Mouse (Mus musculus) C3H10T1/2 (cell line): ENCODE data around the gene Casp8ap2. TPM values are rescaled to one million over a fixed set of nuclear protein-coding genes. Genes with fewer than 3 reads are reported as not detected.

Source experiments
- polyA plus RNA-seq, 2 experiments: library from polyadenylated mRNA; unstranded; fragments of >200 nt; fragmentation: generic; extraction: Trizol; gene quantifications; one replicate each; pipeline ENCODE4 v1.2.1; 2012; ENCODE audit warnings: missing spikeins in 2 of 2

The Casp8ap2 gene
- polyA plus RNA-seq = 1 to 10 TPM in 1 of 2 experiments, under 1 TPM in 1; 0.25 to 1.8 TPM

DNA sequence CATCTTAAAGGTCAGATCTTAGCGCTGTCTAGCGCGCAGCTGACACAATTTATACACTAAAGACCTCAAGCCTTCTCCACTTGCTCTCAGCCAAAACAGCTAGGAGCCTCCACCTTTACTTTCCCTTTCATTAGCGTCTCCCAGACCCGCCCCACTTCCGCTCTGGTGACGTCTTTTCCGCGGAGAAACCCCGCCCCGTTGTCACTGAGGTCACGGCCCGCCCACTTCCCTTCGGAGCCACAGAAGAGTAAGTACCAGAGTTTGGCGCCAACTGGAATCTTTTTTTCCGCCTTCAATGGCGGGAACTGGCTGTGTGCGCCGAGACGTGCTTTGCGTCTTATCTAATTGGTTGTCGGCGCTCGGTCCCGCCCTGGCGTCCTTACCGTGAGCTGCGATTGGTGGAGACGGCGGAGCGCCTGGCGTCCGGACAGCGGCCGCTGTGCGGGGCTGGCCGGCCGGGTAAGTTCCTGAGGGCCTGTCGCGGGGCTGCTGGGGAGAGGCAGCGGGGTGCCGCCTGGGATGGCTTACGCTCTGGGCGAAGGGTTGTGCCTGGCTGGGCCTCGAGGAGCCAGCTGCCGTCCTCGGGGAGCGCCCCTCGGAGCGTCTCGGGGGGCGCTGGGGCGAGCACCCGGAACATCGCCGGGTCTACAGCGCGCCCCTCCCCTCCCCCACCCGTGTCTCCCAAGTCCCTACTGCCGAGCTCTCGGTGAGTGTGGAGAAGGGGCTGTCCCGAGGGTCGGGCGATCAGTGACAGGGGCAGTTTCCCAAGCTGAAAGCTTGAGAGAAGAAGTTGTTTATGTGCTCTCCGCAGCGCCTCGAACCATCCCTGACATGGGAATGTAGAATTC, at the start of gene Casp8ap2:
Gene Casp8ap2, plus strand, starts transcription at position 418 of the 848 bp plus-strand sequence.

DNA sequence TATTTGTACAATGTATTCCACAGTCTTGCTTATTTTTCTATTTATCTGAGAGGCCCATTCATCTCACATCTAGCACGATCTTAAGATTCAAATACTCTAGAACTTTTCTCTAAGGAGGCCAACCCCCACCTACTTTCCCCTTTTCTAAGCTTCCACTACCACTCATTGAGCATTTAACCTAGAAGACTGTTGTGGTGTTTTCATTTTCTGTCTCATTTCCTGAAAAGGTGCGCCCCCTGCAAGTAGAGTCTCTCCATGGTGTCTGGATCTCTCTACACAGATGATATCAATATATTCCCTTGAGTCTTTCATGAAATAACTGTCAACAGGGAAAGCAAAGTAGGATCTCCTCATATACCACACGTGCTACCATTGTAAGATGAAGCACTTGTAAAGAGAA, 12.6 kb upstream of the Casp8ap2 start, which contains the start of gene Gja10:
Gene Gja10, minus strand, starts transcription at position 101 of the 400 bp plus-strand sequence.

DNA sequence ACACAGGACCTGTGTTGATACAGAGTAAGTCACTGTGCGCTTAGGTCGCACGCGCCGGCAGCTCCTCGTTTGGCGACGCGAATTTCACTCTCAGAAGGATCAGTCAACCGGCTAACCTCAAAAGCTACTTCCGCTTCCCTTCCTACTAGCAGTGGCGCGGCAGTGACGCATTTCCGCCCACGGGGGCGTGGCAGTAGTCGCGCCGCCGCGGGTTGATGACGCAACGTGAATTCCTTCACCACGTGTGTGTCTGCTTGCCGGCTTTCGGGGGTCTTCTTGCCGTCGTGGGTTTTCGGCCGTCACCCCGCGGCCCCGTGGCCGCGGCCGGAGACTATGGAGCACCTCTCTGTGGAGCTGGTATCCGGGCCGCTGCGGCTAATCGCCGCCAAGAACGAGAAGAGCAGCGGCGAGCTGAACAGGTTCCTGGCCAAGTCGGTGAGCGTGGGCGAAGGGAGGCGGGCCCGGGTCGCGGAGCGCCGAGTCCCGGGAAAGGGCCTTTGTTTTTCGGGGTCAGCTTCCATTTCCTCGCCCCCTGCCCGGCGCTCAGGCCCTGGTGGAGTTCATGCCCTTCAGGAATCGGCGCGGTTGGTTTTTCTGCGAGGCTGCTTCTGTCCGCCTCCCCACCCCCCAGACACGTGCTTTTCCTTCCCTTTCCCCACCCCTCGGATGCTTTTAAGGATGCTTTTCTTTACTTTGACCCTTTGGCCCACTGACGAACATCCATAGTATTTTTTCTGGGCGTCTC, 41.8 kb downstream of the Casp8ap2 start, which contains the start of gene Mdn1:
Gene Mdn1, plus strand, starts transcription at position 202 of the 745 bp plus-strand sequence.

Other genes starting within 250 kb of the Casp8ap2 start
- not detected for gene Gja10, start 12.7 kb upstream of the Casp8ap2 start, polyA plus RNA-seq
- 1 to 10 TPM; 2.7 to 7.1 TPM for gene Mdn1, start 41.7 kb downstream of the Casp8ap2 start, polyA plus RNA-seq
- 10 to 100 TPM in 1 of 2 experiments, 1 to 10 TPM in 1; 2.5 to 38.5 TPM for gene Lyrm2, start 184.8 kb downstream of the Casp8ap2 start, polyA plus RNA-seq